Mouse (Mus musculus) layer of hippocampus, postnatal 25 days (tissue): ENCODE results near the gene Rflnb. TPM values are rescaled to one million over a fixed set of nuclear protein-coding genes. Genes with fewer than 3 reads are reported as not detected.

ENCODE experiments used
- DNase-seq, 2 experiments: peaks; one replicate each; pipeline ENCODE4 v3.0.0; 2022; ENCODE audit warnings: mixed read lengths in 2 of 2, low spot score in 1 of 2; ENCODE audit errors: extremely low spot score in 1 of 2
- total RNA-seq, 2 experiments: library from RNA; stranded (reverse); gene quantifications; 2 replicates each; pipeline ENCODE4 v1.2.3; 2021

The Rflnb gene
- total RNA-seq, 2 experiments from 2014 or later: 9.6 to 10.3 TPM

DNA sequence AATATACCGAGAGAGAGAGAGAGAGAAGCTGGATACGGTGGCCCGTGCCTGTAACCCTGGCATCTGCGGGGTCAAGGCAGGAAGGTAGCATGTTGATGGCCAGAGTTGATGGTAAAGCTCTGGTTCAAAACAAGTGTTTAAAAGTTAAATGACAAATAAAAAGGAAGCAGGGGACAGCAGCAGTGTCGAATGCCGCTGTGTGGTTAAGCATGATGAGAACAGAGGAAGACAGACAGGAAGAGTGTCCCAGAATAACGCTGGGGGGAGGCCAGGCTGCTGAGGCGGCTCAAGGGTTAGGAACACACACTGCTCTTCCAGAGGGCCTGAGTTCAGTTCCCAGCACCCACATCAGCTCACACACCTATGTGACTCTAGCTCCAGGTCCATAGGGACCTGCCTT, 35.1 kb downstream of the Rflnb start:
- DNase-seq: no peak

DNA sequence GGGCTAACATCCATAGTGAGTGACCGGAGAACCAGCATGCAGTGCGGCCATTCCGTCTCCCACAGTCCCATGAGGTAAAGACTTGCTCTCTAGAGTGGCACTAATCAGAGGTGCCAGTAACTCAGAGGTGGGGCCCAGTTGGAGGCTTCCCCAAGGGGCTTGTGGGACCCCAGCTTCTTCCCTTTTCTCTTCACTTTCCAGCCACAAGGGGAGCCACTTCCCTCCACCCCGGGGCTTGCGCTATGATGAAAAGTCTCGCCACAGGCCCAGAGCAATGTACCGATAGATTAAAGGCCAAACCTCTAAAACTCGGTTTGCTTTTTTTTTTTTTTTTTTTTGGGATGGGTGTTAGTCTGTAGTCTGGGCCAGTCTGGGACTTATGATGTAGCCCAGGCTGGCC, 35.7 kb downstream of the Rflnb start:
- DNase-seq: no peak

DNA sequence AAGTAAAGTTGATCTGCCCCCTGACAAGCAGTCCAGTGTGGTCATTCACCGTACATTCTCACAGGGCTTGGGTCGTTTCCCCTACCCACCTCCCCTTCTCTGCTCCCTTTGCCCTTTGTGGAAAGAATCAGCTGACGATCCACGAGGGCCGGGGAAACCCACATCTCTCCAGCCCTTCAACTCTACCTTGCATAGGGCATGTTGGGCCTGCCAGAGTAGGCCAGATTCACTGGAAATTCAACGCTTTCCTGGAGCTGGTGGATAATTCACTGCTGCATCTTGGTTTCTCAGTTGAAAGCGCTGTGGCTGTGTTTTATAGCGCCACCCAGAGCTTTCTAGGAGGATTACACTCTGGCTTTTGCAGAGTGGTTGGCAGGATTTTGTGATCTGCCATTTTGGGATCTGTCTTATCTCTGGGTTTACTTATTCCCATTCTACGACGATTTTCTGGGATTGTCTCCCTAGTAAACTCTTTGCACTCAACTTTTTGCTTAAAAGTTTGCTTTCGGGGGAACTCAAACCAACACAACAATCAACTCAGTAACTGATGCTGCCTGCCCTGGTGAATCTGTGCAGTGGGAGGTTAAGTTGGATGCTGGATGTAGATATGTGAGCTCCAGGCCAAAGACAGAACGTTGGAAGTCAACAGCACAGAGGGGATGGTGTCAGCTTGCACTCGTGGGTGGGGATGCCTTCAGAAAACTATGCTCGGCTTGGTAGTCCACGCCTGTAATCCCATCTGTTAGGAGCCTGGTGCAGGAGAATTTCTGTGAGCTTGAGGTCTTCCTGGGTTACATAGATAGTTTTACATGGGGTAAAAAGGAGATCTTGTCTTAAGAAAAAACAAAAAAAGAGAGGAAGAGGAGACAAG, 36.4 kb downstream of the Rflnb start:
- no peak for DNase-seq

DNA sequence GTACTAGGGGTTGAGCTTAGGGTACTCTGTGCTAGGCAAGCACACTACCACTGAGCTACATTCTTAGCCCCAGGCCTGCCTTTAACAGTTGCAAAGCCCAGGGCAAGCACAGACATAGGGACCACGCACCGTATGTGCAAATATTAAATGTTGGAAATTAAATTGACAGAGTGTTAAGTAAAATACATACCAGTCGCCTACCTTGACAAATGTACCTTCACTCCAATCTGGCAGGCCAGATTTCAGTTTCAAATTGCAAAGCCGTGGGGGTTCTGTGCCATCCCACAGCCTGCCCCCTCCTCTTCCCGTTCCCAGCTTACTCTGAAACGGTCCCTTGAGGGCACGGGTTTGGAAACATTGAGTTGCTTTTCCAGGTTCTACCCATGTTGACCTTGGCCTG, 41.6 kb downstream of the Rflnb start:
- no peak for DNase-seq

DNA sequence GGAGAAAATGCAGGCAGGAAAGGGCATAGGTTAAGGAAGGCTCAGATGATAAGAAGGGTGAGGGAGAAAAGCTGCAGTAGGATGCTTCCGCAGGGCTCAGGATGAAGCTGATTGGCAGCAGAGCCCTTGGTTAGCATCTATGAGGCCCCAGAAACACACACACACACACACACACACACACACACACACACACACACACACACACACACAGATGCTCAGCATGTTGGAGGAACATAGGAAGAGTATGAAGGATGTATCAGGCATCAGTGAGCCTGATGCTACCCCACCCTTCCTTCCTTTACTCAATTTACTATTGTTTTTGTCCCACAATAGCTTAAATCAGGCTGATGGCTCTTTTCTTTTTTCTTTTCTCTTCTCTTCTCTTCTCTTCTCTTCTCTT, 43.0 kb downstream of the Rflnb start:
- DNase-seq: no peak

DNA sequence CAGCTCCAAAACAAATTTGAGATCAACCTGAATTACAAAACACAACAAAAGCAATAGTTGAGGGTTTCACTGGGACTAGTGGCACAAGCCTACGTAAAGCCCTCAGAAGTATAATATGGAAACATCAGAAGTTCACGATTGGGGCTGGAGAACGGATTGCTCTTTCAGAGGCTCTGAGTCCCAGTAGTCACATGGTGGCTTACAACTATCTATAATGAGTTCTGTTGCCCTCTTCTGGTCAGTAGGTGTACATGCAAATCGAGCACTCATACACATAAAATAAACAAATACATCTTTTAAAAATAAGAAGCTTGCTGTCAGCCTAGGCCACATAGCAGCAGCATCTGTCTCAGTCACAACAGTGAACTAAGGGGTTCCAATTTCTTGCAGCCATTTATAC, 44.4 kb downstream of the Rflnb start:
- DNase-seq: no peak

DNA sequence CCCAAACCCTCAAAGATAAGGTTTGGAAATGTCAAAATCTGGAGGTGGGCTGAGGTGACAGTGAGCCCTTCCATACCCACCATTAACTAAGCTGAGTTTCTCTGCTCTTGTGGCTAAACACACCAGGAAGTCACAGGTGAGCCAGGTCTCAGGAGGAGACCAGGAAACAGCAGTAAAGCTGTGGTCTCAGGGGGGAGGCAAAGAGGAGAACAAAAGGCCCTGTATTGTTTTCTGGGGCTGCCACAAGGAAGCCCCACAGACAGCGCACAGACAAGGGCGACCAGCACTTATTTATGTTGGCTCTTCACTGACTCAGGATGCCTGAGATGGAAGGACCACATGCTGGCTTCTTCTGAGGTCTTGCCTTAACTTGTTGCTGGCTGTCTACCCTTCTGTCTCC, 47.2 kb downstream of the Rflnb start:
- DNase-seq: no peak

DNA sequence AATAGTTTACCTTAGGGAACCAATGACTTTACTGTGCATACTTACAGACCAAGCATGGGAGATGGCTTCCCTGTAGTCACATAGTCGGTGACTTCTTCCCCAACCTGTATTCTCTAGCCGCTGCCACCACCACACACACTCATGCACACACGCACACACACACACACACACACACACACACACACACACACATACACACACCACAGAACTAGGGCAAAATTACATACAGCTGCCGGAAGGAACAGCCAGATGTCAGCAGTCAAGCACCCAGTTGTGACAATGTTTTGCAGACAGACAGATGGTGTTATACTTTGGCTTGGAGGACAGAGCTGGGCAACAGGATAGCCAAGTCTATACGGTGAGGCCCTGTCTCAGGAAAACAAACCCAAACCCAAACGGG, 49.5 kb downstream of the Rflnb start:
- DNase-seq: no peak

DNA sequence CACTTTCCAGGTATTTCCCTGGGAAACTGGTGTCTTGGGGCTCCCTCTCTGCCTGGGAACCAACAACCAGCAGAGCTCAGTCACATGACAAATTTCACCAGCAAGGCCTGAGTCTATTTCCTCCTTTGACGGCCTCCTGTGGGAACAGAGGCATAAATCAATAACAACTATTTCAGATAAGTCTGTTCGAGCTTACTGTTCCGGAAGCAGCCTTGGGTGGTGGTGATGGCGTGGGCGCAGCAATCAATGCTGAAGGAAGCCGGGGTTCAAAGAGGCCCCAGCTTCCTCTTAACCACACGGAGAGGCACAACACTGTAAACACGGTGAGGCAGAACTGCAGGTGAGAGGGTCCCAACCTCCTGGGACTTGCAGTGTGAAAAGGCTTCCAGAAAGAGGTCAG, 50.8 kb downstream of the Rflnb start:
- no peak for DNase-seq

DNA sequence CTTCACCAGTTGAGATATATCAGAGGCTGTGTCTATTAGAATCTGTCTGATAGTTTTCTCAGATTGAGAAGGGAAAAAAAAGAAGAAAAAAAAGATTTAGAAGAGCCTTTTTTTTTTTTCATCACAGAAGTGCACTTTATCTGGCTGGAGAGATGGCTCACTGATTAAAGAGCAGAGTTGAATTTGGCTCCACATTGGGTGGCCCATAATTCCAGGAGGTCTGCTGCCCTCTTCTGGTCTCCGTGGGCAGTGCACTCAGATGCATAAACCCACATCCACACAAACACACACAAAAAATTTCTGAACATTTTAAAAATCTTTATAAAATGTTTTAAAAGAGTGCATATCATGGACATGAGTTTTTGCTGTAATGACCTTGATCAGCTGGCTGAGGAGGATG, 53.6 kb downstream of the Rflnb start:
- DNase-seq: no peak

DNA sequence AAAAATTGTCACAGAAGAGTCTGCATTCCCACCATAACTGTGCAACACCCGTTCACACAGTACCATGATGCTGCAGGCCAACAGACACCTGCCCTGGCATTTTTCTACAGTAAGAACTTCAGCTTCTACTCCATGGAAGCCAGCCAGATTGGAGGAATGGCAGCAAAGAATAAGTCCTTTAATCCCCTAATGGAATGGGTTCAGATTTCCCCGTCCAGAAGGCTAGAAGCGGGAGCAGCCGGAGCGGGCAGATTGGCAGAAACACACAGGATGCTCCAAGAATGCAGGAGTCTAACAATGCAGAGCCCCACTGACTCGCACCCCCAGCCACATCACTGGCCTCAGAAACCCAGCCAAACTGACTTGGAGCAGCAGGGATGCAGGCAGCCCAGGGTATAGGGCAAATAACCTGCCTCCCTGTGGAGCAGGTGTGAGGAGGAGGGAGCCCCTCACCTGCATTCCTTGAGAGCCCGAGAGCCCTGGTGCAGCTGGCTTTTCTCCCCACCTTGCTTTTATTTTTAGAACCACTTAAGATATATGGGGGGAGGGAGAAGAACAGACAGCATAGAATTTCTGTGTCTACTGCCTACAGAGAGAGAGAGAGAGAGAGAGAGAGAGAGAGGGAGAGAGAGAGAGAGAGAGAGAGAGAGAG, 54.5 kb downstream of the Rflnb start:
- no peak for DNase-seq

DNA sequence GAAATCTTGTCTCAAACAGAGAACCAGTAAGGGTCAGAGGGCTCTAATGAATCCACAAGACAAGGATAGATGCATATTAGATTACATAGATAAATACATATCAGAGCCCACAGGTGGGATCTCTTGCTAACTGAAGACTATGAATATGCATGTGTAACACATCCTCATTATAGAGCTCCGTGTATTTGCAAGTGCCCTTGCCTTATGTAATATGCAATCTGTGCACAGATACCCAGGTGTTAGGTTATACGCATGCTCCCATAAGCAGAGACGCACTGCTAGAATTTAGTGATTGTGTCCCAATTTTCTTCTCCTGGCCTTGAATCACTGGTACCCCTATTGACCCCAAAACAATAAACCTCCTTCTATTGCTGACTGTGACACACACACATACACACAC, 55.4 kb downstream of the Rflnb start:
- DNase-seq: no peak

DNA sequence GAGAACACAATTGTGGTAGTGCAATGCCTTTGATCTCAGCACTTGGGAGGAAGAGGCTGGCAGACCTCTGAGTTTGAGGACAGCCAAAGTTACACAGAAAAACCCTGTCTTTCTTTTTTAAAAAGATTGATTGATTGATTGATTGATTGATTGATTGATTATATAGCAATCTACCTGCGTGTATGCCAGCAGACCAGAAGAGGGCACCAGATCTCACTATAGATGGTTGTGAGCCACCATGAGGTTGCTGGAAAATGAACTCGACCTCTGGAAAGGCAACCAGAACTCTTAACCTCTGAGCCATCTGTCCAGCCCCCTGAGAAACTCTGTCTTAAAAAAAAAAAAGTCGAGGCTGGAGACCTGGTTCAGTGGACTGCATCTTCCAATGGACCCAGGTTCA, 57.0 kb downstream of the Rflnb start:
- no peak for DNase-seq

Other genes starting within 250 kb of the Rflnb start
- 100 to 1,000 TPM; 107 to 111 TPM for gene Doc2b, start 231.7 kb downstream of the Rflnb start, total RNA-seq
- gene Rph3al, start 89.4 kb downstream of the Rflnb start, total RNA-seq: 1 to 10 TPM; 5.9 to 8.7 TPM
- gene 1700016K19Rik, start 27.9 kb downstream of the Rflnb start, total RNA-seq: 1 to 10 TPM; 2.4 to 3.0 TPM
- gene Vps53, start 151.9 kb upstream of the Rflnb start, total RNA-seq: 10 to 100 TPM; 90.3 to 94.4 TPM
- 10 to 100 TPM; 18.6 to 22.0 TPM for gene Fam57a, start 151.9 kb upstream of the Rflnb start, total RNA-seq
- gene Dbil5, start 189.8 kb upstream of the Rflnb start, total RNA-seq: 1 to 10 TPM; 1.2 to 1.4 TPM
- 10 to 100 TPM in 1 of 2 experiments, 1 to 10 TPM in 1; 7.2 to 11.7 TPM for gene Gemin4, start 189.9 kb upstream of the Rflnb start, total RNA-seq
- 10 to 100 TPM; 17.2 to 17.4 TPM for gene Mrm3, start 215.9 kb upstream of the Rflnb start, total RNA-seq
- 10 to 100 TPM; 51.0 to 57.8 TPM for gene Glod4, start 215.9 kb upstream of the Rflnb start, total RNA-seq